Mouse (Mus musculus) spleen, adult 18-20 months (tissue): ENCODE data around the gene Sap30bp.

Experiments used
- DNase-seq, 2 experiments: peaks; one replicate each; pipeline ENCODE4 v3.0.0; 2022; ENCODE audit warnings: mixed read lengths in 2 of 2

The Sap30bp gene

GRCm38 (mm10) chr11:115959018-115959417, 25.9 kb downstream of the Sap30bp start:
- DNase-seq: no peak

GRCm38 (mm10) chr11:115962651-115963412, 29.8 kb downstream of the Sap30bp start:
- DNase-seq: no peak

DNA sequence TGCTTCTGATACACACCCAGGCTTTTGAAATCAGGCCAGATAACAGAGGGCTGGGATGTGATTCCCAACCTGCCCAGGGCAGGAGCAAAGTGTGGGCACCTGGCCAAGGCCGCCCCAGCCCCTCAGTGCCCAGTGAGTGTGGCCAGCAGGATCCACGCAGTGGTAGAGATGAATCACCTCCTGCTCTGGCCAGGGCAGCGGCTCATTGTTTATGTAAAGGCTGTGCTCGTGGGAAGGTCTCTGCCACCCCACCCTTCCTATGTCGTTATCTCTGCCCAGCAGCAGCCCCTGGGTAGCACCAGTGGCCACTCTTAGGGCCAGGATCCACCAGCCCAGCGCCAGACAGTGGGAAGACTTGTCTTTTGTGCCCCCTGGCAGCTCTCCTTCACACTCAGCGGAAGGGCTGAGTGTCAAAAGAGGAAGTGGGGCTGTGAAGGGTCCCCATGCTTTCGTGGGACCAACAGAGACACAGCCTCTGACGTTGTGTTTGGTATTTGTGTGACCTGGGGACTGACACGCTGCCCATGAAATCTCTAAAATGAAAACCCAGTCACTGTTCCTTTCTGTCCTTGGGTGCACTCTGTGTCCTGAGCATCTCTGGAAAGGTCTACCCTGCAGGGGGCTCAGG, 32.0 kb downstream of the Sap30bp start:
- no peak for DNase-seq

DNA sequence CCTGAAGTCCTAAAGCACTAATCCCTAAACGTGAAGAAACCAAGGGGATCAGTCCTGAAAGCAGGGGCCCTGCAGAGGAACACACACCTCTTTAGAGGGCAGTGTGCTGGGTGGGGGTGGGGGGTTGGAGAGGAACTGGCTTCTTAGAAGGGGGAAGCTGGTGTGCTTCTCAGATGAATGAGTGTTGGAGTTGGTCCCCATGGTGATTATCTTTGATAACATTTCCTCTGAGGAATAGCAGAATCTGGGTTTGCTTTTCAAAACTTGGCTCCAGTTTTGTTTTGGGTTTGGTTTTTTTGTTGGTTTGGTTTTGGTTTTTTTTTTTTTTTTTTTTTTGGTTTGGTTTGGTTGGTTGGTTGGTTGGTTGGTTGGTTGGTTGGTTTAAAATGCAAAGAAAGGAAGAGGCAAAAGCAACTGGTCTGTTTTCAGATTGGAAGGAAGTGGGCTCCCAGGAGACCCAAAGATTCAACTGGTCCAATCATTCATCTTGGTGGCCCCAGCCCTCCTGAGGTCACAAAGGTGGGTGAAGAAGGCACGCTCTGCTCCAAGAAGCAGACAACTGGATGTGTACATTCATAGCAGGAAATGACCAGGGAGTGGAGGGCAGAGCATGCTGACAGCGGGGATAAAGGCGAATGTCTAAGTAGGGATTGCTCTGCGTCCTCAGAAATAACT, 35.8 kb downstream of the Sap30bp start:
- no peak for DNase-seq

GRCm38 (mm10) chr11:115970006-115970673, 37.1 kb downstream of the Sap30bp start:
- no peak for DNase-seq

- DNase-seq: no peak
Observed at GRCm38 (mm10) chr11:115971016-115971415, 37.9 kb downstream of the Sap30bp start.

GRCm38 (mm10) chr11:115974309-115975082, 41.4 kb downstream of the Sap30bp start, which contains the start of gene Itgb4:
Gene Itgb4 (plus strand): TSS chr11:115974709.
- DNase-seq: peak; percentile 35 to 51

DNA sequence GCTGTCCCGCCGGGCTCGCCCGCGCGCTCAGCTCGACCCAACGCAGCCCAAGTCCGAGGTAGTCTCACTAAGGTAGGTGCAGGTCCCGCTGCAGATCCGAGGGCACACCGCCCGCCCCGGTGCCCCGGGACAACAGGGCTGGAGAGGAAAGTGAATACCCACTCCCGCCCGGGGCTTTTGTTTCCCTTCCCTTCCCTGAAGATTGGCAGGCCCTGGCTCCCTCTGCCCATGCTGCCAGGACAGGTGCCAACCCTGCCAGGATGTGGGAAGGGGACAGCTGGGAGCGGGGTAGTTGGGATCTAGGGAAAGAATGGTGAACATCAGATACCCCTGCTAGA, 42.0 kb downstream of the Sap30bp start:
- no peak for DNase-seq

DNA sequence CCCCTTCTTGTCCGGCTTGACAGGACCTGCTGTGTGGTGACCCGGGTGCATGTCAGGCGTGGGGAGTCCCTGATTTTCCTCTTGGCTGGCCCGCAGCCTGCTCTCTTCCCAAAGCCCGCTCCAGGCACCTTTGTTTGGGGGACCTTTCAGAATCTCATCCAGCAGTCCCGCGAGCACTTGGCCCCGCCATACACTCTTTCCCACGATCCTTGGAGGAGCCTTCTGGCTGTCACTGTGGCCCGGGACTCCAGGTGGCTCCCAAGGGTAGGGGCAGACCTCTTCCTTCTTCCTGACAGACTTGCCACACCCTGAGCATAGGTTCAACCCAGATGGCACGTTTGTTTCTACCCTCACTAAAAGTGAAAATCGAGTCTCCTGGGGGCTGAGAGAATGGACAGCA, 42.5 kb downstream of the Sap30bp start:
- DNase-seq: no peak

GRCm38 (mm10) chr11:115982472-115982871, 49.4 kb downstream of the Sap30bp start:
- DNase-seq: no peak

- DNase-seq: no peak
Observed at GRCm38 (mm10) chr11:115983291-115983690, 50.2 kb downstream of the Sap30bp start.

- DNase-seq: no peak
Observed at GRCm38 (mm10) chr11:115989686-115990085, 56.6 kb downstream of the Sap30bp start.

GRCm38 (mm10) chr11:115992098-115992497, 59.0 kb downstream of the Sap30bp start:
- no peak for DNase-seq

GRCm38 (mm10) chr11:115995256-115995655, 62.2 kb downstream of the Sap30bp start:
- DNase-seq: no peak

DNA sequence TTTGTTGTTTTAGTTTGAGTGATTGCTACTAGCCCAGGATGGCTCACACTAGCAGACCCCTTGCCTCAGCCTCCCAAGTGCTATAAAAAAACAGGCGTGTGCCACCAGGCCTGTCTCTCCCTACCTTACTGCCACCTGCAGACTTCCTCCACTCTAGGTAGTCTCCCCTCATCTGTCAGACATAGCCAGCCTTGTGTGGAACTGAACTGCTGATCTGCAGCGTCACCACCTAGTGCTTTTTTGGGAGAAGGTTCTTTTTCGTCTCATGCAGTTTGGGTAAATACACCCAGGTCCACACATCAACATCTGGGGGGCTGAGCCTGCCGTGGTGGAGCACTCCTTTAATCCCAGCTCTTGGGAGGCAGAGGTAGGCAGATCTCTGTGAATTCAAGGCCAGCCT, 64.0 kb downstream of the Sap30bp start:
- DNase-seq: no peak

DNA sequence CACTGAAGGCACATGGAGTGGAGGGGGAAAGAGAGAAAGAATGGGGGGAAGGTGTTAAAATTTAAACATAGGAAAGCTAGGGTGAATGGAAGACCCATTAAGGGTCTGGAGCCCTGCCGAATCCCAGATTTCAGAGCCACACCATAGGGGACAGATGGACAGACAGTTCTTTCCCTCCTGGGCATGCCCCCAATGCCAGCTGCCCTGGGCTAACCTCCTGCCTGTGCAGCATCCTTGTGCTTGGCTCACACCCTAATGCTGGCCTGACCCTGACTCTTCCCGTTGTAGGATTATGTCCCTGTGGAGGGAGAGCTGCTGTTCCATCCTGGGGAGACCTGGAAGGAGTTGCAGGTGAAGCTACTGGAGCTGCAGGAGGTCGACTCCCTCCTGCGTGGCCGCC, 64.6 kb downstream of the Sap30bp start:
- no peak for DNase-seq

DNA sequence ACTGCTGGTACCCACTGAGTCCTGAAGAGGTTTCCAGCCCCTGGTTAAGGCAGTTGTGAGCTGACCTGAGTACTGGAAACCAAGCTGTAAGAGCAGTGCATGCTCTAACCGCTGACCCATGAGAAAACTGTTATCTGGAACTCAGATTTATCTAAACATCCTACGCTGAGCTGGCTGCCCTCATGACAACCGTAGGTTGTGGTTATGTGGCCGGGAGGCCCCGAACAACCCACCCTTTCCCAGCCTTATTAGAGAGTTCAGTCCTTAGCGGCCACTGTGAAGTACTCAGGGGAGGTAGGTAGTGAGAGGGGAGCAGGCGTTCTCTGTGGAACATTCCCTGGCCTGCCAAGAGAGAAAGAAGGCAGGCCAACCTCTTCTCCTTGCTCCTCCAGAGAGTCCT, 65.9 kb downstream of the Sap30bp start:
- no peak for DNase-seq

DNA sequence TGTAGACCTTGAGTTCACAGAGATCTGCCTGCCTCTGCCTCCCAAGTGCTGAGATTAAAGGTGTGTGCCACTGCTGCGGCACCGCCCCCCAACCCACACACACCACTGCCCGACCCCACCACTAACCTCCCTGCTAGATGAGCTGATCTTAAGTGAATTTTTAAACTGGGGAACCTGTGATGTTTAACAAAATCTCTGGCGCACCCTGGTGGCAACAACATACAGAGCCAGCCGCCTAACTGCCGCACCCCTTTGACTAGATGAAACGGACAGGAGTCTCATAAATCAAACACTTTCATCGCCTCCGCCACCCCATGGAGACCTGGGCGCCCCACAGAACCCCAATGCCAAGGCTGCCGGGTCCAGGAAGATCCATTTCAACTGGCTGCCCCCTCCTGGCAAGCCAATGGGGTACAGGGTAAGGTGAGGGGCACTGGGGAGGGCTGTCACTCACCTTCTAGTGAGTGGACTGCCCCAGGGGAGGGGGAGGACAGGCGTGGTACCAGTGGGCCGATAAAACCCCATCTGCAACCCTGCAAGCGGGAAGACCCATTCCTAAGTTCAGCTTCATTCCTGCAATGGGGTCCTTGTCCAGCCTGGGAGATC, 66.6 kb downstream of the Sap30bp start:
- peak; percentile 53 to 84 for DNase-seq

- no peak for DNase-seq
Observed at GRCm38 (mm10) chr11:116000607-116001006, 67.5 kb downstream of the Sap30bp start.

GRCm38 (mm10) chr11:116001725-116002124, 68.6 kb downstream of the Sap30bp start:
- no peak for DNase-seq

DNA sequence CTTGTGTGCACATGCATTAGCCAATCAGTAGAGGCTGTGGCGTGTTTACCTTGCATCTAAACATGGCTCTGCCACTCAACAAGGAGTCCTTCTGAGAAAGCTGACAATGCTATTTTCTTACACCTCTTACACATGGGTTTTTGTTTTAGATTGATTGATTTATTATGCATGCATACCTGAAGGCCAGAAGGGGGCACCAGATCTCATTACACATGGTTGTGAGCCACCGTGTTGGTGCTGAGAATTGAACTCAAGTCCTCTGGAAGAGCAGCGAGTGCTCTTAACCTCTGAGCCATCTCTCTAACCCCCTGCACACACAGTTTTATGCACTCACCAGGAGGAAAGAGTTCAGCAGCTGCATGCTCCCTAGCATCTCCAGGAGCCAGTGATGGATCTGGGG, 69.8 kb downstream of the Sap30bp start:
- DNase-seq: no peak

- DNase-seq: no peak
Observed at GRCm38 (mm10) chr11:116004186-116004823, 71.2 kb downstream of the Sap30bp start.
